Mouse (Mus musculus) CD4-positive, CD25-positive, alpha-beta regulatory T cell, adult 4 months (primary cell): ENCODE measurements around the gene Cdk2ap1. TPM values are rescaled to one million over a fixed set of nuclear protein-coding genes. Genes with fewer than 3 reads are reported as not detected.
"Not testable (repeated sequence)": the region's sequence is repeated elsewhere in the genome, so short reads cannot be mapped to it uniquely, and the experiment has no call there.

Experiments
- ATAC-seq: one replicate; pipeline ENCODE4 v1.8.0; 2017
- polyA plus RNA-seq, 2 experiments: library from polyadenylated mRNA; unstranded; fragments of 100-300 nt; shearing (Covaris generic); gene quantifications; one replicate each; pipeline ENCODE4 v1.2.1; 2017

Cdk2ap1 gene
- polyA plus RNA-seq, 2 experiments from 2014 or later = 10.1 to 13.1 TPM

GRCm38 (mm10) chr5:124351111-124351560 lies 11.7 kb downstream of the Cdk2ap1 start:
- no peak for ATAC-seq

GRCm38 (mm10) chr5:124350350-124350749 lies 12.5 kb downstream of the Cdk2ap1 start:
- no peak for ATAC-seq

- ATAC-seq = no peak
These were observed 13.7 kb downstream of the Cdk2ap1 start for GRCm38 (mm10) chr5:124349196-124349595.

- no peak for ATAC-seq
These were observed 20.0 kb downstream of the Cdk2ap1 start for GRCm38 (mm10) chr5:124342897-124343296.

GRCm38 (mm10) chr5:124341753-124342339 lies 21.0 kb downstream of the Cdk2ap1 start:
- not testable (repeated sequence) for ATAC-seq

- ATAC-seq = no peak
These were observed 24.1 kb downstream of the Cdk2ap1 start for GRCm38 (mm10) chr5:124338791-124339190.

GRCm38 (mm10) chr5:124337909-124338308 lies 25.0 kb downstream of the Cdk2ap1 start:
- ATAC-seq = no peak

GRCm38 (mm10) chr5:124337103-124337502 lies 25.8 kb downstream of the Cdk2ap1 start:
- no peak for ATAC-seq

GRCm38 (mm10) chr5:124334392-124334791 lies 28.5 kb downstream of the Cdk2ap1 start:
- no peak for ATAC-seq

GRCm38 (mm10) chr5:124330086-124330485 lies 32.8 kb downstream of the Cdk2ap1 start:
- no peak for ATAC-seq

GRCm38 (mm10) chr5:124327510-124328364 lies 35.1 kb downstream of the Cdk2ap1 start, which contains the start of the genes Mphosph9 and 2810006K23Rik:
Gene Mphosph9 (minus strand): TSS chr5:124327972.
Gene 2810006K23Rik (plus strand): TSS chr5:124328089.
- peak; percentile 91 for ATAC-seq

- ATAC-seq = no peak
These were observed 36.1 kb downstream of the Cdk2ap1 start for GRCm38 (mm10) chr5:124326829-124327228.

- ATAC-seq = no peak
These were observed 45.2 kb downstream of the Cdk2ap1 start for GRCm38 (mm10) chr5:124317648-124318047.

GRCm38 (mm10) chr5:124315941-124316340 lies 46.9 kb downstream of the Cdk2ap1 start:
- ATAC-seq = no peak

GRCm38 (mm10) chr5:124315498-124315897 lies 47.4 kb downstream of the Cdk2ap1 start:
- no peak for ATAC-seq

- no peak for ATAC-seq
These were observed 52.8 kb downstream of the Cdk2ap1 start for GRCm38 (mm10) chr5:124310091-124310490.

- ATAC-seq = no peak
These were observed 53.7 kb downstream of the Cdk2ap1 start for GRCm38 (mm10) chr5:124309155-124309554.

- ATAC-seq = peak; percentile 85
These were observed 60.0 kb downstream of the Cdk2ap1 start for GRCm38 (mm10) chr5:124302853-124303252.

GRCm38 (mm10) chr5:124300132-124300531 lies 62.8 kb downstream of the Cdk2ap1 start:
- ATAC-seq = no peak

- ATAC-seq = not testable (repeated sequence)
These were observed 63.6 kb downstream of the Cdk2ap1 start for GRCm38 (mm10) chr5:124299307-124299706.

- ATAC-seq = no peak
These were observed 66.4 kb downstream of the Cdk2ap1 start for GRCm38 (mm10) chr5:124296475-124296874.
